Mouse (Mus musculus) kidney, embryonic 15.5 days (tissue): ENCODE measurements at regions not wholly inside any gene's neighbourhood (a gene's known extent, or its start where the extent isn't known, plus 50 kb on each side); places are given as distances from the start of the nearest gene placed in this dataset.

Experiments
- ATAC-seq: fragments of 200-750 bp; cut with Nextera tagmentation; replicated peaks from 2 replicates; pipeline ENCODE4 v1.8.0; 2017; ENCODE audit warnings: moderate TSS enrichment; ENCODE audit not compliant: low FRiP score
- H3K27ac ChIP-seq: fragments of 300-500 bp; sonication (generic); 2 replicates; pipeline ENCODE4 v1.5.1; 2015; ENCODE audit warnings: mild to moderate bottlenecking, inconsistent platforms
- H3K27me3 ChIP-seq: fragments of 300-500 bp; sonication (generic); 2 replicates; pipeline ENCODE4 v1.6.1; 2015; ENCODE audit warnings: inconsistent platforms
- H3K36me3 ChIP-seq: fragments of 300-500 bp; sonication (generic); 2 replicates; pipeline ENCODE4 v1.6.1; 2015; ENCODE audit warnings: inconsistent platforms
- H3K4me1 ChIP-seq: fragments of 300-500 bp; sonication (generic); 2 replicates; pipeline ENCODE4 v1.6.1; 2015; ENCODE audit warnings: inconsistent platforms
- H3K4me2 ChIP-seq: fragments of 300-500 bp; sonication (generic); 2 replicates; pipeline ENCODE4 v1.6.1; 2015; ENCODE audit warnings: moderate library complexity, mild to moderate bottlenecking, inconsistent platforms
- H3K4me3 ChIP-seq: fragments of 300-500 bp; sonication (generic); replicated peaks from 2 replicates; pipeline ENCODE4 v1.5.1; 2015; ENCODE audit warnings: mild to moderate bottlenecking, inconsistent platforms
- H3K9ac ChIP-seq: fragments of 300-500 bp; sonication (generic); 2 replicates; pipeline ENCODE4 v1.6.1; 2015; ENCODE audit warnings: mild to moderate bottlenecking, inconsistent platforms
- H3K9me3 ChIP-seq: fragments of 300-500 bp; sonication (generic); replicated peaks from 2 replicates; pipeline ENCODE4 v1.6.1; 2016; ENCODE audit warnings: inconsistent platforms
- WGBS: fragments of 180-500 bp; shearing (Covaris S2); methylation state at CpG from one replicate; pipeline ENCODE4 v1.1.7; 2015; ENCODE audit warnings: mixed read lengths; 5-methylcytosine and 5-hydroxymethylcytosine counted together

GRCm38 (mm10) chr13:79320146-79320545 is 1120.6 kb upstream of the Nr2f1 start:
- no peak overlapping the region for H3K4me2 ChIP-seq
- no peaks in the 10 kb centered on the region for H3K4me1 ChIP-seq
- H3K4me3 ChIP-seq: no peak overlapping the region
- WGBS: 27% methylated on average over 2 of the region's 2 CpGs
- H3K36me3 ChIP-seq: no peaks in the 10 kb centered on the region
- no peaks in the 10 kb centered on the region for H3K9me3 ChIP-seq
- H3K9ac ChIP-seq: no peak overlapping the region
- H3K27ac ChIP-seq: no peak overlapping the region
- H3K27me3 ChIP-seq: no peaks in the 10 kb centered on the region
- no peak for ATAC-seq

GRCm38 (mm10) chr13:79309584-79310110 is 1110.1 kb upstream of the Nr2f1 start:
- Histone ChIP-seq H3K9me3 (no peaks in the 10 kb centered on the region), H3K27ac (no peak overlapping the region), H3K4me1 (no peaks in the 10 kb centered on the region), H3K27me3 (no peaks in the 10 kb centered on the region), H3K4me2 (no peak overlapping the region), H3K9ac (no peak overlapping the region), H3K36me3 (no peaks in the 10 kb centered on the region), H3K4me3 (no peak overlapping the region)
- 70% methylated on average over 5 of the region's 5 CpGs for WGBS
- peak; percentile 74; the same call in 1 of the 2 replicates for ATAC-seq

GRCm38 (mm10) chr13:79297225-79297710 is 1097.7 kb upstream of the Nr2f1 start:
- Histone ChIP-seq H3K4me3 (no peak overlapping the region), H3K27ac (no peak overlapping the region), H3K4me1 (no peaks in the 10 kb centered on the region), H3K4me2 (no peak overlapping the region), H3K9ac (no peak overlapping the region), H3K27me3 (no peaks in the 10 kb centered on the region), H3K9me3 (no peaks in the 10 kb centered on the region), H3K36me3 (no peaks in the 10 kb centered on the region)
- 58% methylated on average over 6 of the region's 6 CpGs for WGBS
- no peak for ATAC-seq

GRCm38 (mm10) chr13:79288022-79288421 is 1088.5 kb upstream of the Nr2f1 start:
- ATAC-seq: no peak
- Histone ChIP-seq H3K4me2 (no peak overlapping the region), H3K27ac (no peak overlapping the region), H3K9ac (no peak overlapping the region), H3K4me3 (no peak overlapping the region), H3K27me3 (no peaks in the 10 kb centered on the region), H3K4me1 (no peaks in the 10 kb centered on the region), H3K9me3 (no peaks in the 10 kb centered on the region), H3K36me3 (no peaks in the 10 kb centered on the region)
- WGBS: 93% methylated on average over 1 of the region's 1 CpGs

GRCm38 (mm10) chr13:79286181-79286580 is 1086.6 kb upstream of the Nr2f1 start:
- Histone ChIP-seq H3K4me2 (no peak overlapping the region), H3K9me3 (no peaks in the 10 kb centered on the region), H3K4me3 (no peak overlapping the region), H3K9ac (no peak overlapping the region), H3K27ac (no peak overlapping the region), H3K36me3 (no peaks in the 10 kb centered on the region), H3K4me1 (no peaks in the 10 kb centered on the region), H3K27me3 (no peaks in the 10 kb centered on the region)
- ATAC-seq: no peak
- WGBS: 77% methylated on average over 3 of the region's 3 CpGs

- WGBS: 0% methylated on average over 2 of the region's 2 CpGs
- no peaks in the 10 kb centered on the region for H3K4me1 ChIP-seq
- H3K4me2 ChIP-seq: no peak overlapping the region
- H3K9me3 ChIP-seq: no peaks in the 10 kb centered on the region
- no peak overlapping the region for H3K4me3 ChIP-seq
- H3K9ac ChIP-seq: no peak overlapping the region
- ATAC-seq: peak; percentile 90
- no peak overlapping the region for H3K27ac ChIP-seq
- no peaks in the 10 kb centered on the region for H3K36me3 ChIP-seq
- H3K27me3 ChIP-seq: no peaks in the 10 kb centered on the region
These were observed 1085.9 kb upstream of the Nr2f1 start for GRCm38 (mm10) chr13:79285478-79285877.

GRCm38 (mm10) chr13:79277714-79278113 is 1078.2 kb upstream of the Nr2f1 start:
- WGBS: 60% methylated on average over 6 of the region's 6 CpGs
- H3K36me3 ChIP-seq: no peaks in the 10 kb centered on the region

GRCm38 (mm10) chr13:79277313-79277712 is 1077.8 kb upstream of the Nr2f1 start:
- H3K4me3 ChIP-seq: no peak overlapping the region
- H3K9ac ChIP-seq: no peak overlapping the region
- H3K27me3 ChIP-seq: no peaks in the 10 kb centered on the region
- H3K4me2 ChIP-seq: no peak overlapping the region
- no peaks in the 10 kb centered on the region for H3K4me1 ChIP-seq
- H3K9me3 ChIP-seq: no peaks in the 10 kb centered on the region
- no peak for ATAC-seq
- no peak overlapping the region for H3K27ac ChIP-seq
- no peaks in the 10 kb centered on the region for H3K36me3 ChIP-seq
- 82% methylated on average over 7 of the region's 7 CpGs for WGBS

More at GRCm38 (mm10) chr13:79277714-79278113, 1078.2 kb upstream of the Nr2f1 start:
- H3K4me2 ChIP-seq: no peak overlapping the region
- no peak overlapping the region for H3K27ac ChIP-seq
- H3K4me3 ChIP-seq: no peak overlapping the region
- no peaks in the 10 kb centered on the region for H3K9me3 ChIP-seq
- no peak overlapping the region for H3K9ac ChIP-seq
- no peaks in the 10 kb centered on the region for H3K27me3 ChIP-seq
- H3K4me1 ChIP-seq: no peaks in the 10 kb centered on the region
- no peak for ATAC-seq

GRCm38 (mm10) chr13:79255362-79255761 is 1055.8 kb upstream of the Nr2f1 start:
- no peak overlapping the region for H3K9ac ChIP-seq
- H3K27ac ChIP-seq: no peak overlapping the region
- H3K27me3 ChIP-seq: no peaks in the 10 kb centered on the region
- no peak overlapping the region for H3K4me2 ChIP-seq
- H3K9me3 ChIP-seq: no peaks in the 10 kb centered on the region
- no peaks in the 10 kb centered on the region for H3K4me1 ChIP-seq
- no peak for ATAC-seq
- no peaks in the 10 kb centered on the region for H3K36me3 ChIP-seq
- WGBS: 41% methylated on average over 5 of the region's 5 CpGs
- no peak overlapping the region for H3K4me3 ChIP-seq

GRCm38 (mm10) chr13:79252385-79252784 is 1052.8 kb upstream of the Nr2f1 start:
- H3K27ac ChIP-seq: no peak overlapping the region
- H3K9me3 ChIP-seq: no peaks in the 10 kb centered on the region
- H3K4me2 ChIP-seq: no peak overlapping the region
- ATAC-seq: peak; percentile 74
- no peak overlapping the region for H3K4me3 ChIP-seq
- 23% methylated on average over 5 of the region's 5 CpGs for WGBS
- no peaks in the 10 kb centered on the region for H3K4me1 ChIP-seq
- H3K36me3 ChIP-seq: no peaks in the 10 kb centered on the region
- H3K27me3 ChIP-seq: no peaks in the 10 kb centered on the region
- H3K9ac ChIP-seq: no peak overlapping the region

GRCm38 (mm10) chr13:79251269-79251668 is 1051.7 kb upstream of the Nr2f1 start:
- H3K9me3 ChIP-seq: no peaks in the 10 kb centered on the region
- no peaks in the 10 kb centered on the region for H3K27me3 ChIP-seq
- no peaks in the 10 kb centered on the region for H3K4me1 ChIP-seq
- H3K4me2 ChIP-seq: no peak overlapping the region
- no peak overlapping the region for H3K4me3 ChIP-seq
- no peak for ATAC-seq
- no peak overlapping the region for H3K27ac ChIP-seq
- no peaks in the 10 kb centered on the region for H3K36me3 ChIP-seq
- 97% methylated on average over 1 of the region's 1 CpGs for WGBS
- H3K9ac ChIP-seq: no peak overlapping the region
